Mouse (Mus musculus): ENCODE data around the gene Kremen2.

The Kremen2 gene

DNA sequence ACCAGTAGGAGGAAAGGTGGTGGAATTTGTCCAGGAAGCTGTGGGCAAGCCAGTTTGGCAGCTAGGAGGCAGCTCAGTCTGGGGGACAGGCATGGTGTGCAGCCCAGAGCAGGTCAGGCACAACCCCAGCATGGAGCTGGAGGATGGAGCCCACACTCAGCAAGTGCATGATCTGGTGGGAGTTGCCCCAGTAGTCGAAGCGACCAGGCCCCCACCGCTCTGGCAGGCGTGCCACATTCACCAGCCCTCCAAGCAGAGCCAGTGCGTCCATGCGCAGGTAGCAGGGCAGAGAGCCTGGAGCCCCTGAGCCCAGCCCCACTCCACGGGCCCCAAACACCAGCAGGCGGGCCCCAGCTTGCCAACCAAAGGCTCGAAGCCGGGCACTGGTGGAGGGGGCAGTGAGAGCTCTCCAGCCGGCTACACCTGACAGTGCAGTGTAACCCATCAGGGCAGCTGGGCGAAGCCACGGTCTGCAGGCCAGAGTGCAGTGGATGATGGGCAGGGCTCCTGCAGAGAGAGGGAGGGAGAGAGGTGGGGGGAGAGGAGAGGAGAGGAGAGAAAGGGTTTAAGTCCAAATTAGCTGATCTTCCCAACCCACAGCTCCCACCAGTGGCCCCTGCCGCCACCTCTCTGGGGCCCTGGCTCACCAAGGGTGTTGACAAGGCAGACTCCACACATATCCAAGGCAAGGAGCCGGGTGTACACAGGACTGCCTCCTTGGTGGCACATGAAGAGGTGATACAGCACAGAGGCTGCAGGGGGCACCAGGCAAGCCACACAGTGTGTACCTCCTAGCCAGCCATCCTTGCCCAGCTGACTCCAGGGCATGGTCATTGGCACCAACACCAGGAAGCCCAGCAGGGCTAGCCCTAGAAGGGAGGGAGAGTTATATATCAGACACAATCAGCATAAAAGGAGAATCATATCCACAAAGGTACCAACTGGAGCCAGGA lies 7.9 kb downstream of the Kremen2 start:
- in situ Hi-C loops (cut with MboI, MseI) = no loop called here

DNA sequence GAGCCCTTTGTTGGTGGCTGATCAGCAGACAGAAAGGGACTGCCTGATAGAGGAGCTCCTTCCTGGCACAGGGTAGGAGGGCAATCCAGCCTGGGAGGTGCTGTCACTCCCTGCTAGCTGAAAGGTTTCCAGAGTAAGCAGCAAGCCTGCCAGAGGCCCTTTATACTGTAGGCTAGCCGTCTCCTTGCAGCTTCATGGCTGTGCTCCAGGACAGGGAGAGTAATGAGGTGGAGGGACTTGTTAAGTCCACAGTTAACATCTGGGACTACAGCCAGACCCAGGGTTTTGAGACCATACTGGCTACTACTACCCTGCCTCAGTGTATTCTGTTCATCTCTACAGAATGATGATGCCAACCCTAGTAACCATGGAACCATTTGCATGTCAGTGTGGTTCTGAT lies 11.3 kb downstream of the Kremen2 start:
- in situ Hi-C loops (cut with MboI, MseI) = no loop called here

DNA sequence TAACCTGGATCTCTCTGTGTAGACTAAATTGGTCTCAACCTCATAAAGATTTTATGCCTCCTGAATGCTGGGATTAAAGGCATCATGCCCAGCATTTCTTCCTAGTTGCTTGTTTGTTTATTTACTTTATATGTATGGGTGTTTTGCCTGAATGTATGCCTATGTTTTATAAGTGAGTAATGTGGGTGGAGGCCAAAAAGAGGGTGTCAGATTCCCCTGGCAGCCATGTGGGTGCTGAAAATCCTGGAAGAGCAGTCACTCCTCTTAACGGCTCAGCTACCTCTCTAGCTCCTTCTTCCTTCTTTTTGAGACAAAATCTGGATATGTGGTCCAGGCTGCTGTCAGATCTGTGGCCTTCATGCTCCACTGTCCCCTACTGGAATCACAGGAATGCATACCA lies 15.2 kb downstream of the Kremen2 start:
- in situ Hi-C loops (cut with MboI, MseI) = no loop called here

DNA sequence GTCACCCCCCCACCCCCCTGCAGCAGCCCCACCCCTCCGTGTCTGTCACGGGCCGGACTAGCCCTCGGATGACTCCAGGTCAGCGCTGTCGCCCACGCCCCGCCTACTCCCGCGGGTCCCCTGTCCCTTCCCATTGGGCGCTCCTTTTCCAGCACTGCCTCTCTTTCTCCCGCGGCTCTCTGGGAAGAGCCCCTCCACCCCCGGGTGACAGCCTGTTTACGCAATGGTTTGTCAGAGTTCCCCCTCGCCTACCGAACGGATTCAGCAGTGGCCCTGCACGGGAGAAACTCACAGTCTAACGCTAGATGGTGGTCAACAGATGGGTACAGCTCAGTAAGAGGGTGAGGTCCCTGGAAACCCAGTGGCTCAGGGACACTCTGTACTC lies 18.9 kb downstream of the Kremen2 start:
- in situ Hi-C loops (cut with MboI, MseI) = no loop called here

DNA sequence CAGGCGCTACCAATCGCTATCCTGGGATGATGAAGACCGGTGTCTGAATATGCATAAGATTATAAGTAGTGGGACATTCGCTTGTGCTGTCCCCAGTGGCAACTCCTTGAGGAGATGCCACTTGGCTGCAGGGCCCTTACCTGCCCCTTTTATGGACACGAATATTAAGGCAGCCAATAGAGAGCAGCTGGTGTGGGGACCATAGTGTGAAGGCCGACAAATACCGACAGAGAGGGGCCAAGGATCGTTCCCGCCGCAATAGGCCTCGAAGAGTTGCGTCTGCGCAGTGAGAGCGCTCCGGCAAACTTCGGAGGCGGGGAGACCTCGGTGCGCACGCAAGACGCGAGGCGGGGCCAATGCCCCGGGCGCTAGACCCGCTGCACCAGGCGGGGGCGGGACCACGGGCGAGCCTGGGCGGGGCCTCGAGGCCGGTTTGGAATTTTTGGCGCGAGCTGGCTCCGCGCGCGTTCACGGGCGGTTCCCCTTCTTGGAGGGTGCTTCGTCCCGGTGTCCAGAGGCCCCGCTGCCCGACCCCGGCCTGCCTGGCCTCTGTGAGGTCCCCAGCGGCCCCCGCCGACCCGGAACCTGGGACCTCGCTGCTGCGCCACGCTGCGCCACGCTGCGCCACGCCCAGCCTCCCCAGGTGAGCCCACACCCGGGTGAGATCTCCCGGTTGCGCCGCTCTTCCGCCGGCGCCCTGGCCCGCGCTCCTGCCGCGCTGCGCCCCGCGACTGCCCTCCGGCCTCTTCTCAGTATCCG lies 19.5 kb downstream of the Kremen2 start, which contains the start of gene Pkmyt1:
TSS of gene Pkmyt1 (plus strand) at position 338 of the 759 bp plus-strand sequence.
- in situ Hi-C loops (cut with MboI, MseI) = no loop called here

DNA sequence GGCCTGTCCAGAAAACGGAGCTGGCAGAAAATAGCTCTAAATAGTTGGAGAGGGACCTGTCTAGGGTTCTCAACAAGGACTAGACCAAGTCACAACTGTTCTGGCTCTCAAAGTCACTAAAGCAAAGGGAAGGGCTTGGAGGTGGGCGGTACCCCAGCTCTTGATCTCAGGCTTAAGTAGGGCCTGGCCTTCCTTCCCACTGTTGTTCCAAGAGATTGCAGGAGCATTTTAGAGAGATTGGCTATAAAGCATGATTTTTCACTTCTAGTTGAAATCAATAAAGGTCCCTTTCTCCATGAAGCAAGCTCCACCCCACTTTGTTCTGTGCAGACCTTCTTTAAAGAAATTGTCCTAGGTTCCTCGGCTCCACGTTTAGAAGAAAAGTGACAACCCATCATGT lies 20.2 kb downstream of the Kremen2 start:
- in situ Hi-C loops (cut with MboI, MseI) = no loop called here

DNA sequence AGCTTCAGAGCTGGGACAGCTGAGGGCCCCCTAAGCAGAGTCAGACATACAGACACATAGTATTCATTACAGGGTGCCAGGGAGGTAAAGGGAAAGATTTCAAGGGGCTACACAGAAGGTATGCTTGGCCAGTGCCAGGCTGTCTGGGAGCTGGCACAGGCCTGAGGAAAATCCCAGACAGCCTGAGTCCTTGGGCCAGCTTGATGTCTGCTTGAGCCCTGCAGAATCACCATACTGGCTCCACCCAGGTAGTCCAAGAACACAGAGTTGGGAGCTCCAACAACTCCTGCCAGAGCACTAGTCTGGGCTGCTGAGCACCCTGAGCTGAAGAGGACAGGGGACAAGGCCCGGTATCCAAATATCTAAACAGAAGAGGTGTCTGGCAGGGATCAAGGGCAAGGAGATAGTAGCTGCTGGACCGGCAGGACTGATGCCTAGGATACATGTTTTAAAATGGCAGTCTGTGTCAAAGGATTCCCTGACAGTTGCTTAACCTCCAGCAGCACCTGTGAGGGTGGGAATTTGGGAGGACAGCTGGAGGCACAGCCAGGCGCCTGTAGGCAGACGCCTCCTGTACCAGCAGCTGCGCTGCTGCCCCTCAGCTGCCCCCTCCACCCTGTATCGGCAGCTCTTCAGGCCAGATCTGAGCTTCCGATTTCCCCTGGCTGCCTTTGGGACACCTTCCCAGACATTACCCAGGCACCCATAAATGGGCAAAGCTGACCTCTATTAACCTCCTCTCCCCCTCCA lies 23.1 kb downstream of the Kremen2 start, which contains the start of gene 1520401A03Rik:
TSS of gene 1520401A03Rik (minus strand) at position 408 of the 750 bp plus-strand sequence.
- in situ Hi-C loops (cut with MboI, MseI) = no loop called here

DNA sequence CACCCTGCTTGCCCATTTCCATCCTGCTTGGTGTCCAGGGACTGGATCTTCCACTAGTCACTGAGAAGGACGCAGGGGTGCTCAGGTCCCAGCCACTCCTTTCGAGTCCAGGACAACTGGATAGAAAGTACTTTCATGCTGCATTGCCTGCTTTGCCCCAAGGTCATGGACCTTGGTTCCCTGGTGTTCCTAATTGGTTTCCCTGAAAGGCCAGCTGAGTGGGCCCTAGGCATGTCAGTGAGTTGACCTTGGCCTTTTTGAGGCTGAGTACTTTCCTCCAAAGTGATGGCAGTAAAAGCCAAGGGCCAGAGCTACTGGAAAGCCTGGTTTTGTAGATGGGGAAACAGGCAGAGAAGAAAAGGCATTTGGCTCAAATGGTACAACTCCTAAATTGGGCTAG lies 23.7 kb downstream of the Kremen2 start:
- in situ Hi-C loops (cut with MboI, MseI) = no loop called here

DNA sequence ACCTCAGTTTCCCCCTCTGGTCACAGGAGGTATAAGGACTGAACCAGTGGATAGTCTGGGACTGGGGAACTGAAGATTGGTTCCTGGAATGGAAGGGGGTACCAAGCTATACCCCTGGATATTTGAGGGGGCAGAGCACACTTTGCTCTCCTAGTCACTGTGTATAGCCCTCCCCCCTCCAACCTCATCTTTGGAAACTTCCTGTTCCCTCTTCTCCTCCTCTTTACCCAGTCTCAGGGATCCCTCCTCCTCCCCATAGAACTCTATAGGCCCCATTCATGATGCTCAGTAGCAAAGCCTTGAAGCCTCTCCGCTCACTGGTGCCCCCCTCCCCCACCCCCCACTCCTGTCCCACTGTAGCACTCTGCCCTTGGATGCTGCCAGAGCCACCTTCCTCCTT lies 26.2 kb downstream of the Kremen2 start:
- in situ Hi-C loops (cut with MboI, MseI) = loop anchor here (10.0 kb wide), 1 partner anchor 1645 kb away; no protein-coding TSS in a partner anchor

DNA sequence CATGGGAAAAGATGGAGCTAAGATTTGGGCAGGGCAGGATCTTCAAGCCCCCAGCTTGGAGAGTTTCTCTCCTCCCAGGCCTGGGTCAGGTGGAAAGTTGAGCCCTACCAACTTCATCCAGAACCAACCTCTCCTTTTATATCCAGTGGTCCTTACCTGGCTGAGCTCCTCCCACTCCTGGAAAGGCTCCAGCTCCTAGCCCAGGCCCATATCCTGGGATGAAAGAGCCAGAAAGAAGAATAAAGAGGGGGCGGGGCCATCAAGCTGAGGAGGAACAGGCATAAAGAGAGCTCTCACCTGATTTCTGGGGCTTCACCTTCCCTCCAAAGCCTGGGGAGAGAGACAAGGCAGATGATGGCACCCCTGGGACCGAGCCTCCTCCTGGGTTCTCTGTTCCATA lies 28.6 kb downstream of the Kremen2 start:
- in situ Hi-C loops (cut with MboI, MseI) = loop anchor here (10.0 kb wide), 1 partner anchor 1642 kb away; no protein-coding TSS in a partner anchor

DNA sequence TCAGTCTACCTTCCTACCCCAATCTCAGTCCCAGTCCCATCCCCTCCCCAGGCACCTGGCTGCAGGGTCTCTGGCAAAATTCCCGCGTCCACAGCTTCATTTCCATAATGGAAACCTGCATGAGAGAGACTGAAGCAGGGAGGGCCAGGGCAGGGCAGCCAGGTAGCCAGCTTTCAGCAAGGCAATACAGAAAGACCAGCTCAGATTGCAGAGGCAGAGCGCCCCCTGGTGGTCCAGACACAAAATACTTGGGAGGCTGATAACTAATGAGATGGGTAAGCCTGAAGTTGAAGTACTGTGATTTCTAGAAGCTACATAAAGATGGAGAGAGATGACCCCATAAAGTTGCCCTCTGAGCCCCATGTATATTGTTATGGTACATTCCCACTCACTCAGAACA lies 39.4 kb downstream of the Kremen2 start:
- in situ Hi-C loops (cut with MboI, MseI) = loop anchor here (5.0 kb wide), 1 partner anchor 39 kb away; no protein-coding TSS in a partner anchor

DNA sequence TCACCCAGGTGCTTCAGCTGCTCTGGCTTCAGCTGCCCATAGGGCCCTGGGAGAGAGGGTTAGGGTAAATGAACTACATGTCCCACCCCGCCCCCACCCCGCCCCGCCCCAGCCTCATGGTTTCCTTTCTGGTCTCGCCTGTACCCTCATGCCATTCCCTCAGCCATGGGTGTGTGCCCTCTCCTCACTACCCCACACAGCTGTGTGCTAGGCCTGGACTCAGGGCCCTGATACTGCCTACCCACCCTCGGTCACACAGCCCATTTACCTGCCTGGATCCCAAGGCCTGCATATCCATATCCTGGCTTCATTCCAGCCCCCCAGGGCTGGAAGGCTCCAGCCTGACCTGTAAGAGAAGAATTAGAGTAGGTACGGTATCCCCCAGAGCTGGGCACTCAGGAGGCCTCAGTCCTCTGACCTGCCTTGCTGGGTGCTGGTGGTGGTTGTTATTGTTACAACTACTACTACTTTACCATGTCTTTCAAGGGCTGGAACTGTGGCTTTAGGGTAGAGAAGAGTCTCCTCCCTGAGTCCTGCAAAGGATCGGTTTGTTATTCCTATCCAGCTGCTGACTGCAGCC lies 40.0 kb downstream of the Kremen2 start:
- in situ Hi-C loops (cut with MboI, MseI) = loop anchor here (5.0 kb wide), 1 partner anchor 38 kb away; no protein-coding TSS in a partner anchor

DNA sequence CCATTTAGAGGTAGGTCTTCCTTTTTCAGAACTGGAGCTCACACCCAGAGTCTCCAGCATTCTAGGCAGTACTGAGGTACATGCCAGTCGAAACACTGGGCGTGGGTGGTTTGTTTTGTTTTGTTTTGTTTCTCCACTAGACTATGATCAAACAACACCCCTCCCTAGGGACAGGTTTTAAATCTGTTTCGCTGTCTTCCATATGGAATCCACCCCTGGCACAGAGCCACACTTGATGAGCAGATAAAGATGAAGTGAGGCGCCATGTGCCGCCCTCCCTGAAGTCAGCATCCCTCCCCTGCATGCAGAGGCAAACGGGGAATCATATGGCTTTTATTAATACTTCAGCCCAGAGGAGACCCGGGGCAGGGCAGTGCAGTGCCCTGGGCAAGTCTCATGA lies 40.9 kb downstream of the Kremen2 start:
- in situ Hi-C loops (cut with MboI, MseI) = loop anchor here (5.0 kb wide), 1 partner anchor 37 kb away; no protein-coding TSS in a partner anchor

DNA sequence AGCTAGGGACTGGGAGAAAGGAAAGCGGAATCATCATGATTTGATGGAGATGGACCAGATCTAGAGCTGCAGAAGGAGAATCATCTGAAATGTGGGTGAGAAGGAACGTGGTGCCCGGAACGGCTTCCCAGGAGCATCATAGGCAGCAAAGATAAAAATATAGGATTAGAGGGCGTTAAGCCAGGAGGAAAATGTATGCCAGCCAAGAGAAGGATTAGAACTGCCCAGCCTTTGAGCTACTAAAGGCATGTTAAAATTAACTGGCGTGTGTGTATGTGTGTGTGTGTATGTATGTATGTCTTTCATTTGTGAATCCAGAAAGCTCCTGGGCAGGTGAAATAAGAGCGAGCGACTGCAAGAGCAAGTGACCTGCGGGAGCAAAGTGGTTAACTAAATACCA lies 42.3 kb downstream of the Kremen2 start:
- in situ Hi-C loops (cut with MboI, MseI) = no loop called here

DNA sequence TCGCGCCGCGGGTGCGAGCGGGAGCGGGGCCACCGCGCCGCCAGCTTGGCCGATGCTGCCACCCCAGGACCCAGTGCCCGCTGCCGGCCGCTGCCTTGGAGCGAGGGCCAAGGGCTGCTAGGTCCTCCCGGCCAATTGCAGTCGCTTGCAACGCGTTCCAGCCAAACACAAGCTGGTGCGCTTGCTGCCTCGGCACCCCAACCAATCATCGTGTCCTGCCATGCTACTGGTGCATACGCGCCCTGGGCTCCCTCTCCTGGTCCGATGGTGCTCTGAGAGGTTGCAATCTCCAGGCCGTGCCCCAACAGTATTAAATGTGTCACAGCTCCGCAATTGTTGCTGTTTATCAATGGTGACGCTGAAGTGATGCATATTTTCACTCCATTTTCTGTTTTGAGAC lies 45.6 kb downstream of the Kremen2 start:
- in situ Hi-C loops (cut with MboI, MseI) = no loop called here

DNA sequence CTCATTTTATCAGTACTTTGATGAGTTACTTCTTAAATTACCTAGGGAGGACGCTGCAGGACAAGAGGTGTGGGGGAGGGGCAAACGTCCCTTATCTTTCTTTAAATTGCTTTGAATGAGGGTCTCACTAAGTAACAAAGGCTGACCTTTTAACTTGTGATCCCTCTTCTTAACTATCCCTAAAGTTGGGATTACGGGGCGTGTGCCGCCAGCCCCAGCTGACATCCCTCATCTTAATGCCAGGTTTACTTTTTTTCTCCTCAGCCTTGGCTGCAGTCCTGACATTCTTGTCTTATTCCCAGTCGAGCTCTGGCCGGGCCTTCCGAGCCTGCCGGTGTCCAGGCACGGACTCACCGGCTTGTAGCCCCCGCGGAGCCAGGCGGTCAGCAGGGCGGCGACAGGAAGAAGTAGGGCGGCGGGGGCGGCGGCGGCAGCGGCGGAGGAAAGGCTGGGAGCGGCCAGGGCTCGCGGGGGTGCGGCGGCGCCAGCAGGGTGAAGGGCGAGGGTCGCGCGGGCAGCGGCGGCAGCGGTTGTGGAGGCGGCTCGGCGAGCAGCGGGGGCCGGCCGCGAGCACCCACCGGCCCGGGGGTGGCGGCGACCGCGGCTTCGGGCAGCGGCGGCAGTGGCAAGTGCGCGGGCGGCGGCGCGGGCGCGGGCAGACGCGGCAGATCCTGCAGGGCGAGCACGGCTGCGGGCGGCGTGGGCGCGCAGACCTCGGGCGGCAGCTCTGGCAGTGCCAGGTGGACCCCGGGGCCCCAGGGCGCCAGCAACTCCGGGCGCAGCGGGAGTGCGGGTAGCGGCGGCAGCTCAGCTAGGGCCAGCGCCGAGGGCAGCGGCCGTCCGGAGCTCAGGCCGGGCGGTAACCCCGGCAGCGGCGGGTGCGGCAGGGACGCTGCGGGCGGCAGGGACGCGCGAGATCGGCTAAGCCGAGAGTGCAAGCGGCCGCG lies 46.2 kb downstream of the Kremen2 start:
- in situ Hi-C loops (cut with MboI, MseI) = no loop called here

DNA sequence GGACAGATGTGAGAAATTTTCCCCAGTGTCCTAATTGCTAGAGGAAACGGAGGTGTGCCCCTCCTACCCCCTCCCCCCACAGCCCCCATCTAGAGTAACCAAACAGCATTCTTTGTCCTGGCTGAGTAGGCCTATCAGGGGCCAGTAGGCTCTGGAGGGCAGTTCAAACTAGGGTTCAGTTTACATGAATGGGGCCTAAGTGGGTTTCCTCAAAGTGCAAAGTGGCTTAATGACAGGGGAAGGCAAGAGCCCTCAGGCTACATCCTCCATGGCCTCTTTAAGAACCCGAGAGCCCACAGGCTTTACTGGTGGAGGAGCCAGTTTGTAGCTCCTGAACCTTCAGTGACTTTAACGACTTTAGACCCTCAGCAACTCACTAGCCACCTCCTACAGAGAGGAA lies 49.8 kb downstream of the Kremen2 start:
- in situ Hi-C loops (cut with MboI, MseI) = no loop called here

DNA sequence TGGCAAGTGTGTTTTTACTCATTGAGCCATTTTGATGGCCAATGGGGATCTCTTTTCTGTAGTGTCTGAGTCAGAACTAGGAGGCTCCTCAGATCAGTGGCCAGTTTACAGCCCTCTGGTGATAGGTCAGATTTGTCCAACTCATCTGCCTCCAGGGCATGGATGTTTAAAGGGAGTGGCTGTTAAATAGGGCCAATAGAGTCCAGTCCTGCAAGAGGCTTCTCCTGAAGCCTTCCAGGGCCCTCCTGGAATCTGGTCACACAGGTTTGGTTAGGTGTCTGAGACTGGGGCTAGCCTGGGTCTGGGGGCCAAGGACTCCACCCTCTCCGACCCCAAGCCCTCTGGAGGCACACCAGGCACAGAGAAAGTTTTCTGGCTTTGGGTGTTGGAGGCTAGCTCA lies 51.1 kb downstream of the Kremen2 start:
- in situ Hi-C loops (cut with MboI, MseI) = no loop called here

Data from regulatory T cell (primary cell).